Mouse (Mus musculus) heart, adult 18-20 months (tissue): ENCODE results near the gene Gm6034. TPM values are rescaled to one million over a fixed set of nuclear protein-coding genes. Genes with fewer than 3 reads are reported as not detected.
"Not testable (repeated sequence)": the region's sequence is repeated elsewhere in the genome, so short reads cannot be mapped to it uniquely, and the experiment has no call there.

Source experiments
- DNase-seq, 2 experiments: peaks; one replicate each; pipeline ENCODE4 v3.0.0; 2021 to 2022; ENCODE audit warnings: mixed read lengths in 1 of 2
- total RNA-seq, 2 experiments: library from RNA; stranded (reverse); gene quantifications; 2 replicates each; pipeline ENCODE4 v1.2.3; 2021

Gene Gm6034
- total RNA-seq, 2 experiments from 2014 or later: not detected

DNA sequence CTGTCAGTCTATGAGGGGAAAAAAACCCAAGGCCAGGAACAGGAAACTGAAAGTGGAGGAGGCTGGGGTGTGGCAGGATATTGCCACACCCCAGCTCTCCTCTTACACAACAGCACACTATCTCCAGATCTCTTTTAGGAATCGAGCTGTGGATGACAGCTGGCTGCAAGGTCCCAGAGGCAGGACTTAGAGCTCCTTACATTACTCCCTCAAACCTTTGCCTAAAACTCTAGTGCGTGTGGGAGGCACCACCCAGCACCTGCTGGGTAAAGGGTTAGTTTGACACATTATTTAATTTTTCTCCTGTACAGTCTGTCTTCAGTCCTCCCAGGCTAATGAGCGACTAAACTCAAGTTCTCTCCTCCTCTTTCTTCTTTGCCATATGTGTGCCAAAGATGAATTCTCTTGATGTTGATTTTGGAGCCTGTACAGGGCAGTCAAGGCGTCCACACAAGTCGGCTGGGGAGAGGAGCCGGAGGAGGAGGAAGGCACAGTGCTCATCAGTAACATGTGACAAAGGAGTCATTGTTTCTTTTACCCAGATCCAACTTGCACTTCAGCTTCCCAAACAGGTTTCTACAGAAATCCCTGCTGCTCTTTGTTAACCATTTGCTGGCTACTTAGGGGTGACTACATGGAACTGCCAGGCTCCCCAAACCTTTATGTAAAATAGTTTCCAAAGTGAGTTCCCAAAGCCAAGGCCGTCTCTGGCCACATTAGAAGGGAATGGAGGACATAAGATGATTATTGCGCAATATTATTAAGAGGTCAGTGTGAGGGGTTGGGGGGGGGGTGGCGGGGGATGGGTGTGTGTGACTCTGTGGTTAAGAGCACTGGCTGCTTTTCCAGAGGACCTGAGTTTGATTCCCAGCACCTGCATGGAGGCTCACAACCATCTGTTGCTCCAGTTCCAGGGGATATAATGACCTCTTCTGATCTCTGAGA lies 18.8 kb upstream of the Gm6034 start:
- DNase-seq: peak; percentile 62 to 71

- no peak for DNase-seq
Observed at GRCm38 (mm10) chr17:36025197-36025596, 17.6 kb upstream of the Gm6034 start.

DNA sequence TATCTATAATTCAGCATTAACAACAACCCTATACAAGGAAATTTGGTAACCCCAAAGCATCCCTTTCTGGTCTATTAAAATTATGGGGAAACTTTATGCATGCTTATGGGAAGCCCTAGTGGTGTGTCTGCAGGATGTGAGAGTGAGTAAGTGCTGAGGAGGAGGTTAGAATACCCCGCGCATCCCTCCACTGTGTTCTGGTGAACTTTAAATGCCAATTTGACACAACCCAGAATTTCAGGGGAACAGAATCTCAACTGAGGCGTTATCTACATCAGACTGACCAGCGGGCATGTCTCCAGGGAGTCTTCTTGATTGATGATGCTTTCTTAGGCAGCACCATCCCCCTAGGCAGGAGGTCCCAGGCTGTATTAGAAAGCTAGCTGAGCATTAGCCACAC lies 16.9 kb upstream of the Gm6034 start:
- no peak for DNase-seq

GRCm38 (mm10) chr17:36027663-36028062 lies 15.1 kb upstream of the Gm6034 start:
- no peak for DNase-seq

GRCm38 (mm10) chr17:36028879-36029619 lies 13.7 kb upstream of the Gm6034 start:
- DNase-seq: no peak

DNA sequence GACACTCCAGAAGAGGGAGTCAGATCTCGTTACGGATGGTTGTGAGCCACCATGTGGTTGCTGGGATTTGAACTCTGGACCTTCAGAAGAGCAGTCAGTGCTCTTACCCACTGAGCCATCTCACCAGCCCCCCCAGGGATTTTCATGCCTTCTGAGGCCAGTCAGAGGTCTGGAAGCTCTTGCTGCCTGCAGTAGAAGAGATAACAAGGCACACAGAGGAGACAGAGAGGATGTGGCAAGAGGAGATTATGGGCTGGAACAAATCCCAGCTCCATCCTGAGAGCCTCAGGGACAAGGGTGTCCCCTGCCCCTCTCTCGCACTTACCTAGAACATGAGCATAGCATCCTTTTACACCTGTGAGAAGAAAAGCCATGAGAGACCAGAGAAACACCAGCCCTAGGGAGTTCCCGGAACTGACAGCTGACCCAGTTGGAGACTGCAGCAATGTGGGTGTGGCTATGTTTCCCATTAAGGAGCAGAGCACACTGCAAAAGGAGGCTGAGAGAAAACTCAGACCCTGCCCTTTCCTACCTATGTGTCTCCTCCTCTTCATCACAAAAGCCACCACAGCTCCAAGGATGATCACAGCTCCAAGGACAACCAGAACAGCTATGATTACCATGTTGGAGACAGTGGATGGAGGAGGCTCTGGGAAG lies 12.6 kb upstream of the Gm6034 start:
- peak; percentile 54 to 61 for DNase-seq

DNA sequence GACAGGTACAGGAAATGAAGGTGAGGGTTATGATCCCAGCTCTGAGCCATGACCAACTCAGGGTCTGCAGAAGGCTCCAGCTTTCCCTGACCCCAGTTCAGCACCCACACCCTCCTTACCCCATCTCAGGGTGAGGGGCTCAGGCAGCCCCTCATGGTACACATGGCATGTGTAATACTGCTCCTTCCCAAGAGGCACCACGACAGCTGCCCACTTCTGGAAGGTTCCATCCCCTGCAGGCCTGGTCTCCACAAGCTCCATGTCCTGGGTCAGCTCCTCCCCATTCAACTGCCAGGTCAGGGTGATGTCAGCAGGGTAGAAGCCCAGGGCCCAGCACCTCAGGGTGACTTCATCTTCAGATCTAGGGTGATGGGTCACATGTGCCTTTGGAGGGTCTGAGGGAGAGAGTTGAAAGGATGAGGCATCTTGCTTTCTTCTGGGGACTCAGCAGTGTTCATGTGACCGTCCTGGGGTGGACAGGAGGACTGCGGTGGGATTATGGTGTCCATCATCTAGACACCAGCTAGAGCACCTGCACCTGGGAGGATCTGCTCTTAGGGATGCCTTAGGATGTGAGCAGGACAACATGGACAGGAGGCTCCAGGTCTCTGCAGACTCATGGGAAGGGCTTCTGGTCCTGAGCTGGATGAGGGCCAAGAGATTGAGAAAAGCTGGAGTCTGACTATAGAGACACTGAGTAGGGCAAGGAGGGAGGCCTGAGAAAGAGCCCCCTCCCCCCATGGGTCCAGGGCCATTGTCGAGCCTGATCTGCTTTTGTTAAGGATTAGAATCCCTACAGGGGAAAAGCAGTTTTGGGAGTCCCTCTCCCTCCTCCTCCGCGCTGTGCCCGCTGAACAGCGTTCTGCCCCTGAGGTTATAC lies 11.8 kb upstream of the Gm6034 start:
- peak in 1 of 2 experiments; percentile 34 for DNase-seq

DNA sequence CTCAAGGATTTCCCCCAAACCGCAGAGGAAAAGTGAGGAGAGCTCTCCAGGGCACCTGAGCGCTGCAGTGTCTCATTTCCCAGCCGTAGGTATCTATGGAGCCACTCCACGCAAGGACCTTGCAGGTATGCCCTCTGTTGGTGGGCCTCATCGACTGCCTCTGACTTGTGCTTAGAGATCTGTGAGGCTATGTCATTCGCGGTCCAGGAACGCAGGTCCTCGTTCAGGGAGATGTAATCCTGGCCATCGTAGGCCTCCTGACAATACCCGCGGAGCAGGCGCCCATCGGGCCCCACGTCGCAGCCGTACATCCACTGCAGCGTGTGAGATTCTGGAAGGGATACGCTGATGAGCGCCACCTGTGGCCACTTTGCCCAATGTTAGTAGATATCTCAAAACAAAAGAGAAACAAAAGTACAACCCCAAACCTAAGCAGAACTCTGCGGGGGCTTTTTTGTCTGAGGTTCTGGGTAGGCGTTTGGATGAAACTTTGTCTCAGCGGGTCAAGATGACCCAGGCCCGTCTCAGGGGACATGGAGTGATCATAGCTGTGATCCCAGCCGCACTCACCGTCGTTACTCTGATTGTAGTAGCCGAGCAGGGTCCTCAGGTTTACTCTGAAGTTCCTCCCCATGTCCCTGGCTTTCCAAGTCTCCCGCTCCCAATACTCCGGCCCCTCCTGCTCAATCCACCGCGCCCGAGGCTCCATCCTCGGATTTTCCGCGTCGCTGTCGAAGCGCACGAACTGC lies 11.0 kb upstream of the Gm6034 start:
- DNase-seq: peak; percentile 65 to 76

DNA sequence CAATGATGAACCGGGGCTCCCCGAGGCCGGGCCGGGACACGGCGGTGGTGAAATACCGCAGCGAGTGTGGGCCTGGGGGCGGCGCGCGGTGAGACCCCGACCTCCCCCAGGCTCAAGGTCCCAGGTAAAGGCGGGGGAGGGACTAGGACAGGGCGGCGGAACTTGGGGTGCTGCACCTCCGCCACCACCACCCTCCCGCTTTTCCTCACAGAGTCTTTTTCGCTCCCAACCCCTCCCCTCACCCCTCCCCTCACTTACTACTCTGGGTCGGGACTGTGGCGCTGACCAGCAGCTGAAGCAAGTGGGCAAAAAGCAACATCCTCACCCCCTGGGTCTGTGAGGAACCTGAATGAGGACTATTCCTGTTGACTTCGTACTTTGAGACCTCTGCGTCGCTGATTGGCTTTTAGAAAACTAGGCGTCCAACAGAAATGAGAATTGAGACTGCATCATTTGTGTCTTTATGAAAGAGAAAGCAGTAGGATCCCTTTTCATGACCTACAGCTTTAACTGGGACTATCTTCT lies 10.3 kb upstream of the Gm6034 start, which contains the start of gene H2-T23:
Gene H2-T23 (minus strand): TSS at position 505 of the 525 bp plus-strand sequence.
- DNase-seq: peak; percentile 78 to 83

DNA sequence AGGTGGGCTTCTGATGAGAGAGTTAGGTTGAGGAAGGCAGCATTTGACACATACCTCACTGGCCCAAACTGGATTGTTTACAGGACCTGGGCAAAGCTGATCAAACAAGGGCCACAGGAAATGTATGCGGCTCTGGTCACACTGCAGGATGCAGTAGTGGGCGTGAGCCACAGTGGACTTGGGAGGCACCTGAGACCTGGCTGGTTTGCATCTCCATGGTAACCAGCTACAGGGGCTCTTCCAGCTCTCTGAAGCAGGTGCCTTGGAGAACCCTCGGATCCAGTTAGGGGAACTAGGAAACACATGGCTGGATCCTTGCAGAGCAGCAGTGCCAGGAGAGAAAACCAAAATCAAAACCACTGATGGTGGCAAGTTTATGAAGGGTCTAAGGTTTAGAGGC lies 8.2 kb upstream of the Gm6034 start:
- not testable (repeated sequence) for DNase-seq

DNA sequence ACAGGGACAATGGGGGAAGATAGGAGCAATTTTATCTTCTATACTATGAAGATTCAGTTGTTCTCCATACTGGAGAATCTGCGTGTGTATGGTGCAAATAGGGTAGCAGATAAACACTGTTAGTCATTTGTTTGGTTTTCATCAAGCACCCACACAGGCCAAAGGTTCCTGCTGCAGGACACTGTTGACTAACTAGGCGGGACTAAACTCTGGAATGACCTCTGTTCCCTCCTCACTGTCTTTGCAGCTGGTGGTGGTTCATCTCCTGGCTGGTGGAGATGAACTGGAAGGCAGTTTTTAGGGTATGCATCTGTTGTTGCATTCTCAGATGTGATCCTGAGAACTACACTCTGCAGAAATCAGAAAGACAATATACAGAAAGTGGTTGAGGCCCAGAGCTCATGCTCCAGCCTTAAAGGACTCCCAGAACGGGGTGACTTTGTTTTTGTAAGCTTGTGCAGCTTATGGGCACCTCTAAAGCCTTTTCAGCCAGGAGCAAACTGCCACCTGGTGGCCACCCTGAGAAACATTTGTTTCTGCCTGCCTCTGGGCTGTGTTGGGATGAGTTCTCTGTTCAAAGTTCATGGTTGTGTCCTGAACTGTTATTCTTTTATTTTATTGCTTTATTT lies 7.6 kb upstream of the Gm6034 start:
- peak; percentile 76 to 77 for DNase-seq

GRCm38 (mm10) chr17:36036126-36036525 lies 6.6 kb upstream of the Gm6034 start:
- not testable (repeated sequence) for DNase-seq

DNA sequence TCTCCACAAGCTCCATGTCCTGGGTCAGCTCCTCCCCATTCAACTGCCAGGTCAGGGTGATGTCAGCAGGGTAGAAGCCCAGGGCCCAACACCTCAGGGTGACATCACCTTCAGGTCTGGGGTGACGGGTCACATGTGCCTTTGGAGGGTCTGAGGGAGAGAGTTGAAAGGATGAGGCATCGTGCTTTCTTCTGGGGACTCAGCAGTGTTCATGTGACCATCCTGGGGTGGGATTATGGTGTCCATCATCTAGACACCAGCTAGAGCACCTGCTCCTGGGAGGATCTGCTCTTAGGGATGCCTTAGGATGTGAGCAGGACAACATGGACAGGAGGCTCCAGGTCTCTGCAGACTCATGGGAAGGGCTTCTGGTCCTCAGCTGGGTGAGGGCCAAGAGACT lies 2.2 kb upstream of the Gm6034 start:
- not testable (repeated sequence) for DNase-seq

- DNase-seq: peak; percentile 35 to 50
Observed at GRCm38 (mm10) chr17:36042055-36042454, 706 bp upstream of the Gm6034 start.

DNA sequence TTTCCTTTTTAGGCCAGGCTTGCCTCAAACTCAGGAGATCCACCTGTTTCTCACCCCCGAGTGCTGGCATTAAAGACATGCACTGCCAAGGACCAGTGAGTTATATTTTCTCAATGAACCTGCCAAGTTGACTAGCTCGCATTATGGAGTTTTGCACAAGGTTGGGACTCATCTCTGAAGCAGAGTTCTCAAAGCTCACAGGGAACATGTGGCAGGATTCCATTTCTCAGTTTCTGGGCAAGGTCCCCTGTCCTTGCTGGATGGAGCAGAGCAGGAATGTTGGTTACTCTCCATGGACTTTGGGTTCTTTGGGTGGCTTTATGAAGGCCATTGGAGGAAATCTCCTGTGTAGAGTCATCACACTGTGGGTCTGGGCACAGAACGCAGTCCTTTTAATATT lies 525 bp downstream of the Gm6034 start:
- DNase-seq: no peak

- DNase-seq: not testable (repeated sequence)
Observed at GRCm38 (mm10) chr17:36057927-36058326, 15.2 kb downstream of the Gm6034 start.

- DNase-seq: not testable (repeated sequence)
Observed at GRCm38 (mm10) chr17:36058362-36058761, 15.6 kb downstream of the Gm6034 start, which contains the start of gene Gm11127. Gm11127 (minus strand) TSS chr17:36058371.

GRCm38 (mm10) chr17:36060829-36061228 lies 18.1 kb downstream of the Gm6034 start:
- DNase-seq: peak; percentile 87 to 93

DNA sequence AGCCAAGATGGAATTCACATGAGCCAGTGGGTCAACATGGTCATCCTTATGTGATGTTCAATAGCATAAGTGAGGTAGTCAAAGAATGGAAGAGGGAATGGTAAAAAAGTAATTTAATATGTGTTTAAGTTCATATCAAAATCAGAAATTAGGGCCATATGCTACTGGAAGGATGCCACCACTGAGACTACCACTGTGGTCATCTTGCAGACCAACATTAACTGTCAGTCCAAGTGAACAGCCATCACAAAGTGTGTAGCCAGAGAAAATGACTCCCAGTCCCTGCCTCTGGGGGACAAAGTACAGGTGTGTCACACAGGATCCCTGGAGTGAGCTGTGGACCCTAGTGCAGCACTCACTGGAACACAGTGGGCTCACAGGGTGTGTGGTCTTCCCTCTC lies 39.1 kb downstream of the Gm6034 start:
- DNase-seq: not testable (repeated sequence)
